21 mouse cellular contexts compared by ENCODE assay signal in genomic region chr3:144050341-144050740, GRCm38 (mm10).
"Had no signal": no experiment of that assay in that cellular context is flagged by ENCODE, and none has a peak within 500 bp of the region (broad histone marks: within the 10 kb centered on the region; RNA-seq: fewer than 3 reads in every experiment).

No protein-coding gene starts in this region.

- H3K4me1 ChIP-seq: heart, embryonic 13.5 days; heart, embryonic 15.5 days; hindbrain, embryonic 12.5 days; intestine, embryonic 15.5 days; liver, embryonic 13.5 days had no signal

- H3K27me3 ChIP-seq: heart, embryonic 13.5 days; heart, embryonic 15.5 days; hindbrain, embryonic 12.5 days; intestine, embryonic 15.5 days; liver, embryonic 13.5 days had no signal

- H3K27ac ChIP-seq: gastrocnemius, adult 2 months; heart, adult 2 months; heart, embryonic 13.5 days; heart, embryonic 15.5 days; hindbrain, embryonic 12.5 days; hindbrain, embryonic 14.5 days; intestine, embryonic 15.5 days; layer of hippocampus, adult 2 months; liver, embryonic 13.5 days had no signal

- H3K4me3 ChIP-seq: gastrocnemius, adult 2 months; heart, adult 2 months; heart, embryonic 13.5 days; heart, embryonic 15.5 days; hindbrain, embryonic 12.5 days; intestine, embryonic 15.5 days; layer of hippocampus, adult 2 months; liver, embryonic 13.5 days had no signal

- DNase-seq: gastrocnemius, adult 2 months; gastrocnemius, postnatal 14 days; gastrocnemius, postnatal 36 days; heart, adult 11 months; heart, adult 2 months; heart, postnatal 14 days; heart, postnatal 36 days; kidney, adult 18-20 months; kidney, adult 8-10 months; kidney, postnatal 10 days; kidney, postnatal 25 days; kidney, postnatal 4 days; layer of hippocampus, postnatal 36 days; liver; liver, embryonic 13.5 days had no signal

- H3K36me3 ChIP-seq: heart, embryonic 13.5 days; heart, embryonic 15.5 days; hindbrain, embryonic 12.5 days; intestine, embryonic 15.5 days; liver, embryonic 13.5 days had no signal
